Mouse (Mus musculus): ENCODE measurements around the gene Arhgap42.

GRCm38 (mm10) chr9:9101055-9101454, 137.8 kb downstream of the Arhgap42 start:
- TF ChIP-seq CTCF (IDR thresholded peaks at IDR 0.05; ENCODE audit: borderline replicate concordance, extremely low read depth, insufficient read depth, insufficient read length), result no peak
- TF ChIP-seq POLR2A (IDR thresholded peaks at IDR 0.05; ENCODE audit: borderline replicate concordance, extremely low read depth, insufficient read depth, insufficient read length, poor library complexity, severe bottlenecking), result no peak

Measured in brain, embryonic 14.5 days (tissue).